Mouse (Mus musculus) hindbrain, postnatal 0 days (tissue): Measurements from ENCODE around the gene Mfsd4b5. TPM values are rescaled to one million over a fixed set of nuclear protein-coding genes. Genes with fewer than 3 reads are reported as not detected.
"Not testable (repeated sequence)": the region's sequence is repeated elsewhere in the genome, so short reads cannot be mapped to it uniquely, and the experiment has no call there.

ENCODE experiments used
- ATAC-seq: fragments of 200-750 bp; cut with Nextera tagmentation; 2 replicates; pipeline ENCODE4 v1.8.0; 2017; ENCODE audit warnings: mild to moderate bottlenecking, moderate TSS enrichment, moderate library complexity
- DNase-seq: peaks from one replicate; pipeline ENCODE4 v3.0.0-alpha.2; 2015; ENCODE audit warnings: low spot score
- H3K27ac ChIP-seq: fragments of 300-500 bp; sonication (generic); 2 replicates; pipeline ENCODE4 v1.5.1; 2014; ENCODE audit warnings: mild to moderate bottlenecking
- H3K27me3 ChIP-seq: fragments of 300-500 bp; sonication (generic); 2 replicates; pipeline ENCODE4 v1.6.1; 2014; ENCODE audit warnings: low read length, mixed read lengths; ENCODE audit not compliant: insufficient read depth
- H3K36me3 ChIP-seq: fragments of 300-500 bp; sonication (generic); 2 replicates; pipeline ENCODE4 v1.6.1; 2014; ENCODE audit warnings: low read length, mixed read lengths; ENCODE audit not compliant: insufficient read depth
- H3K4me1 ChIP-seq: fragments of 300-500 bp; sonication (generic); 2 replicates; pipeline ENCODE4 v1.6.1; 2014; ENCODE audit warnings: antibody characterized with exemption, low read length, mixed read lengths; ENCODE audit not compliant: insufficient read depth
- H3K4me2 ChIP-seq: fragments of 300-500 bp; sonication (generic); 2 replicates; pipeline ENCODE4 v1.6.1; 2014; ENCODE audit warnings: low read depth, mild to moderate bottlenecking, low read length, moderate library complexity, mixed read lengths
- H3K4me3 ChIP-seq: fragments of 300-500 bp; sonication (generic); 2 replicates; pipeline ENCODE4 v1.5.1; 2014; ENCODE audit warnings: low read length
- H3K9ac ChIP-seq: fragments of 300-500 bp; sonication (generic); replicated peaks from 2 replicates; pipeline ENCODE4 v1.6.1; 2014; ENCODE audit warnings: mild to moderate bottlenecking, low read length, moderate library complexity, mixed read lengths
- H3K9me3 ChIP-seq: fragments of 300-500 bp; sonication (generic); 2 replicates; pipeline ENCODE4 v1.6.1; 2016; ENCODE audit warnings: low read length, mixed read lengths
- CTCF ChIP-seq: IDR thresholded peaks from 2 replicates; pipeline ENCODE4 v1.5.1; 2016; ENCODE audit warnings: antibody characterized with exemption, control low read depth, low read depth
- WGBS: fragments of 180-500 bp; shearing (Covaris S2); extraction: QIAGEN DNeasy Blood & Tissue Kit; methylation state at CpG from one replicate; pipeline ENCODE4 v1.1.7; 2014; 5-methylcytosine and 5-hydroxymethylcytosine counted together
- polyA plus RNA-seq: library from polyadenylated mRNA; unstranded; fragments of >200 nt; fragmentation: Nextera tagmentation; extraction: Ambion mirVana; gene quantifications from 2 replicates; pipeline ENCODE4 v1.2.1, GENCODE M21; 2015
- total RNA-seq: library from RNA; depleted of rRNA; stranded (reverse); fragments of >200 nt; gene quantifications from 2 replicates; pipeline ENCODE4 v1.2.3, GENCODE M21; 2014

Gene Mfsd4b5
- total and polyA plus RNA-seq, 2 experiments from 2014 or later: 0.18 TPM; not detected in 1

DNA sequence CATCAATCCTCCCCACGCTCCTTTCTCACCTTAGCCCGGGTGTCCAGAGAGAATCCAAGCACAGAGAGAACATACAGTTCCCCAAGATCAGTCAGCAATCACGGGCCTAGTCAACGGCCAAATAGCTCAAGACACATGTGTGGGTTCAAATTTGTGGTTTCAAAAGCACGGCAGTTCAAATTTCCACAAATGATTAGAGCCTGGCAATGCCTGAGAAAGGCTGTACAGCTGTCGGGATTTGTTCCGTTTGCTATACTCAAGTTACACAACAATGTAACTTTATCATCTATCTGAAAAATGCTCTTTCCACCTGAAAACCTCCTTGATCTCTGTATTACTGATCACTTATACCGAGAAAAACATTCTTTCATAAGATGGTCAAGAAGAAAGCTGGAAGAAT, 39.1 kb upstream of the Mfsd4b5 start:
- no peaks in the 10 kb centered on the region for H3K4me1 ChIP-seq
- peak overlapping the region; percentile 13 for H3K27ac ChIP-seq
- no peaks in the 10 kb centered on the region for H3K27me3 ChIP-seq
- peak overlapping the region; percentile 54 for H3K4me3 ChIP-seq
- peak overlapping the region; percentile 83 for H3K4me2 ChIP-seq
- 64% methylated on average over 8 of the region's 8 CpGs for WGBS
- no peaks in the 10 kb centered on the region for H3K9me3 ChIP-seq
- no peak overlapping the region for H3K9ac ChIP-seq
- DNase-seq (no peak), ATAC-seq (no peak)
- no peaks in the 10 kb centered on the region for H3K36me3 ChIP-seq
- TF ChIP-seq CTCF: no peak

DNA sequence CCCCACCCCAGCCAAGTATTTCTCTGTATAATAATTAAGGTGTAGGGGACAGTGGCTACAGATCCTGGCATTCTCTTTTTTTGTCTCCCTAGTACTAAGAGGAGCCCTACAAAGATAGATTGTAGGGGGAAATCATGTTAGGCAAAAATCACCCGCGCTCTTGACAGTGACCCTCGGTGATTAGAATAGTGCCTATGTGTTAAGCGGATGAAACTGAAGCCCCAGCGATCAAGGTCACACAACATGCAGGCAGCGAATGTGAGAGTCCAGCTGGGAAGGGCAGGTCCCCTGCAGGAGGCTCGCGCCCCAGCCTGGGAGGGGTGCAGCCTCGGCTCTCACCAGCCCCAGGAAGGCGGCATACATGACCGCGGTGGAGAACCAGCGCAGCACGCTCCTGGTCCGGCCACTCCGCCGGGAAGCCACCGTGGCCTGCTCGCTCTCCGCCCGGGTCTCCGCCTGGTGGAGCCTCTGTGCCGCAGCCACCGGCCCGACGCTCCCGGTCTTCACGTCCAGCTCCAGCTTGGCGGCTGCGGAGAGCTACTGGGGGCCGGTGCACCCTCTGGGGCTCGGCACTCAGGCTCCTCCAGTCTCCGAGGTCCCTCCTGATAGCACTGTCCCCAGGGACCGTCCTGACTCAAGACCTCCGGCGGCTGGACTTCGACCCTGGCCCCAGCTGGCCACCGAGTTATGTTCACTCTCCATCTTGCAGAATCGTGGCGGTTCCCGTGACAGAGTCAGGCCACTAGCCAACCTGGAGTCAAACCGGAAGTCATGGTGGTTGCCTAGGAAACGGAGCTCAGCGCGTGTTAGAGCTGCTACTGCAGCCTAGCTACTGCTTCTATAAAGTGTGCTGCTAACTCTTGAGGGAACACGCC, 38.3 kb upstream of the Mfsd4b5 start, which contains the start of gene Mfsd4b1:
Mfsd4b1 (minus strand) TSS at position 715 of the 875 bp plus-strand sequence.
- Histone ChIP-seq H3K4me1 (no peaks in the 10 kb centered on the region), H3K4me2 (peak within 1 kb of the TSS; percentile 83), H3K27ac (peak within 1 kb of the TSS; percentile 84), H3K27me3 (no peaks in the 10 kb centered on the region), H3K9me3 (no peaks in the 10 kb centered on the region), H3K9ac (peak within 1 kb of the TSS; percentile 67), H3K36me3 (no peaks in the 10 kb centered on the region), H3K4me3 (peak within 1 kb of the TSS; percentile 54)
- peak; percentile 98 for ATAC-seq
- TF ChIP-seq CTCF: peak; percentile 19
- under 1% methylated on average over 42 of the region's 46 CpGs for WGBS
- DNase-seq: peak; percentile 97

DNA sequence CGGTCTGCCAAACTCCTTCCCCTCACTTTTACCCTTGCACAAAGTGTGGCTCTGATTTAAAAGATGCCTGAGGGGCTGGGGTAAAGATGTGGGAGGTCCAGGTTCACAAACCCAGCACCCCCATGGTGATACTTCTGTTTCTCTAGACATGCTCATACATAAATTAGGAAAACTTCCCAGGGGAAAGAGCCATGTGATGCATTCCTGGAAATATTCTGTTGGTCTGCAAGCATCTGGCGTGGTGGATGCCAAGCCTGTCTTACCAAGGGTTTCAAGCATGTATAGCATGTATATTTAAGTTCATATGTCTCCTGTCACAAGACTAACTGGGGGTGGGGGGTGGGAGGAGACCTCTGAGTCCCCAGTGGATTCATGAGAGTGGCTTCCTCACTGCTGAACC, 34.0 kb upstream of the Mfsd4b5 start:
- Histone ChIP-seq H3K4me1 (no peaks in the 10 kb centered on the region), H3K36me3 (no peaks in the 10 kb centered on the region), H3K27ac (no peak overlapping the region), H3K9me3 (no peaks in the 10 kb centered on the region), H3K27me3 (no peaks in the 10 kb centered on the region), H3K4me2 (no peak overlapping the region), H3K9ac (no peak overlapping the region), H3K4me3 (no peak overlapping the region)
- no peak for TF ChIP-seq CTCF
- 59% methylated on average over 2 of the region's 2 CpGs for WGBS
- no peak for DNase-seq
- no peak for ATAC-seq

DNA sequence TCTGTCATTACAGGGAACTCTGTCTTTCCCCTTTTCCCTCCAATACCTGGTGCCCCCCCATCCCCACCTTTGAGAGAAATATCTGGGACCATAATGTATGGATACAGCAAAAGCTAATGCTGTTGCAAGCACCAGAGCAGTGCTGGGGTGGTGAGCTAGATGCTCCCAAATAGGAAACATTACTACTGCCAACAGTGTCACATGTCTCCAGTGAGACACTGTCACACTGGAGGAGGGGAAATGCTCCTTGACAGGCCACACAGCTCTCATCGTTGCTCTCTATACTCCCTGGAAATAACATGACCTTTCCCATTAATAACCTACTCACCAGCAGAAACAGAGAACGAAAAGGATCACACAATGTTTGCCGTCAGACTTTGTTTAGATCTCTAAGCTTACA, 33.0 kb upstream of the Mfsd4b5 start:
- Histone ChIP-seq H3K4me3 (no peak overlapping the region), H3K27me3 (no peaks in the 10 kb centered on the region), H3K36me3 (no peaks in the 10 kb centered on the region), H3K9ac (no peak overlapping the region), H3K27ac (no peak overlapping the region), H3K9me3 (no peaks in the 10 kb centered on the region), H3K4me2 (no peak overlapping the region), H3K4me1 (no peaks in the 10 kb centered on the region)
- whole genome bisulfite sequencing: 61% methylated on average over 3 of the region's 3 CpGs
- DNase-seq: no peak
- no peak for TF ChIP-seq CTCF
- ATAC-seq: no peak

DNA sequence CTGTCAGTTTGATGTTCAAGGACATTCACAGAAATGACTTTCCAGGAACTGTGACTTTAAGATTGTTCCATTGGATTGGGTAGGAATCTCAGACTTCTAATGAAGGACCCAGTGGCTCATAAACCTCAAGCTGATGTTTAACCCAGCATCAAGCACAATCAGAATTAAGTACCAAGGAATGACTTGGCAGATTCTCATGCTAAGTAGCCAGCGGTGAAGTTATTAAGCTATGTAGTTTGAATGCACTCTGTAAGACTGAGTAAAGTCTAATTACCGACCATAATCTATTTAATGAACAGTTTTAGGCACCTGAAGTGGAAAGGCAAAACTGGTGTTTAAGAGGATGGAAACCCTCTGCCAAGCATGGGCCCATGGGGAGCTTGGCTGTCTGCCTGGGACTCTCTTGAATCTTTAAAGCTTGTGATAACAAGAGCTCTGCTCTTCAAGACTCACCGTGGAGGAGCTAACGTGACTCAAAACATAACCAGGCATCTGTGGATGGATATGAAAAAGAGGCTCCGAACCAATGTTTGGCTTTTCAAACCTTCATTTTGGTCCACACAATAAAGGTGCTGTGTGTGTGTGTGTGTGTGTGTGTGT, 31.9 kb upstream of the Mfsd4b5 start:
- Histone ChIP-seq H3K4me2 (no peak overlapping the region), H3K9ac (no peak overlapping the region), H3K27me3 (no peaks in the 10 kb centered on the region), H3K9me3 (no peaks in the 10 kb centered on the region), H3K27ac (no peak overlapping the region), H3K4me1 (no peaks in the 10 kb centered on the region), H3K4me3 (no peak overlapping the region), H3K36me3 (no peaks in the 10 kb centered on the region)
- TF ChIP-seq CTCF: no peak
- DNase-seq (no peak), ATAC-seq (no peak)
- 66% methylated on average over 5 of the region's 5 CpGs for WGBS

DNA sequence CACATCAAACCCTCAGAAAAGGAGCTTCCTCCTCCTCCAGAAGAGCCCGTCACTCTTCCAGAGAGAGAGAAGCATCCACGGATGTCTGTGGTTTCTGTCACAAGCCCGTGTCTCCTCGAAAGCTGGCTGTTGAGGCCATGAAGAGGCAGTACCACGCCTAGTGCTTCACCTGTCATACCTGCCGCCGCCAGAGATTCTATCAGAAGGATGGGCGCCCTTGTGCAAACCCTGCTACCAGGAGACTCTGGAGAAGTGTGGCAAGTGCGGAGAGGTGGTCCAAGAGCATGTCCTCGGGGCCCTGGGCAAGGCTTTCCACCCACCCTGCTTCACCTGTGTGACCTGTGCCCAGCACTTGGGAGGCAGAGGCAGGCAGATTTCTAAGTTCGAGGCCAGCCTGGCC, 23.1 kb upstream of the Mfsd4b5 start:
- Histone ChIP-seq H3K36me3 (no peaks in the 10 kb centered on the region), H3K4me1 (no peaks in the 10 kb centered on the region), H3K27me3 (no peaks in the 10 kb centered on the region), H3K27ac (no peak overlapping the region), H3K9ac (no peak overlapping the region), H3K4me3 (no peak overlapping the region), H3K4me2 (no peak overlapping the region), H3K9me3 (no peaks in the 10 kb centered on the region)
- DNase-seq: no peak
- no peak for ATAC-seq
- 87% methylated on average over 11 of the region's 11 CpGs for WGBS
- TF ChIP-seq CTCF: no peak

DNA sequence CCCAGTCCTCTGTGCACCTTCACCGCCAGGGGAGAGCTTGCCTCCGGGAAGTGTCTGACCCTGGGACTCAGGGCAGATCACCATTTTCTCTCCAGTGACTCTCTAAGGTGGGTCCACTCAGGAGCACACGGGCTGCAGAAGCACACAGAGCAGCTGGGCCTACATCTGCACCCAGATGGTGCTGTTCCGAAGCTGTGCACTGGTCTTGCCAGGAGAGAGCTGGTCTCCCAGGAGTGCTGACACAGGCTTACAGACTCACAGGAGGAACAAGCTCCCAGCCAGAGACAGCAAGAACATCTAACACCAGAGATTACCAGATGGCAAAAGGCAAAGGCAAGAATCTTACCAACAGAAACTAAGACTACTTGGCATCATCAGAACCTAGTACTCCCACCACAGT, 22.4 kb upstream of the Mfsd4b5 start:
- H3K4me2 ChIP-seq, H3K36me3 ChIP-seq, H3K9ac ChIP-seq, H3K4me3 ChIP-seq, H3K27me3 ChIP-seq, H3K4me1 ChIP-seq, H3K27ac ChIP-seq, ATAC-seq, H3K9me3 ChIP-seq, DNase-seq: not testable (repeated sequence)
- 72% methylated on average over 4 of the region's 4 CpGs for WGBS
